Mouse (Mus musculus) myocyte (in vitro differentiated cells): Measurements from ENCODE around the gene Adra1b. TPM values are rescaled to one million over a fixed set of nuclear protein-coding genes. Genes with fewer than 3 reads are reported as not detected.

ENCODE experiments used
- H3K27me3 ChIP-seq: one replicate; pipeline ENCODE4 v1.6.1; 2011; ENCODE audit not compliant: control insufficient read depth, insufficient read depth, insufficient read length
- H3K36me3 ChIP-seq: one replicate; pipeline ENCODE4 v1.6.1; 2011; ENCODE audit not compliant: control insufficient read depth, insufficient read depth
- H3K4me2 ChIP-seq: one replicate; pipeline ENCODE4 v1.6.1; 2011; ENCODE audit warnings: low read depth, control low read depth
- H3K4me3 ChIP-seq: one replicate; pipeline ENCODE4 v1.5.1; 2011; ENCODE audit warnings: mild to moderate bottlenecking, control low read depth, moderate library complexity
- H3K79me2 ChIP-seq: one replicate; pipeline ENCODE4 v1.6.1; 2011; ENCODE audit not compliant: control insufficient read depth, insufficient read depth
- H3ac ChIP-seq: one replicate; pipeline ENCODE4 v1.6.1; 2011; ENCODE audit not compliant: control insufficient read depth, insufficient read length
- CEBPB ChIP-seq: IDR thresholded peaks from 2 replicates; pipeline ENCODE4 v1.6.1; 2011; ENCODE audit warnings: mild to moderate bottlenecking, moderate library complexity; ENCODE audit not compliant: poor library complexity, insufficient read depth, severe bottlenecking
- E2F4 ChIP-seq: IDR thresholded peaks from one replicate; pipeline ENCODE4 v1.6.1; 2011; ENCODE audit warnings: mild to moderate bottlenecking, control low read depth, moderate library complexity; ENCODE audit not compliant: insufficient read depth
- MAX ChIP-seq: IDR thresholded peaks from one replicate; pipeline ENCODE4 v1.6.1; 2011; ENCODE audit warnings: low read depth, mild to moderate bottlenecking, control low read depth
- MYOD1 ChIP-seq, 3 experiments: IDR thresholded peaks; one replicate each; pipeline ENCODE4 v1.6.1; 2011; ENCODE audit warnings: control low read depth in 2 of 3, low read depth in 2 of 3, mild to moderate bottlenecking in 2 of 3, moderate library complexity in 1 of 3; ENCODE audit not compliant: insufficient read length in 2 of 3, control insufficient read depth in 1 of 3
- MYOG ChIP-seq, 3 experiments: IDR thresholded peaks; one replicate each; pipeline ENCODE4 v1.6.1; 2011; ENCODE audit warnings: control low read depth in 2 of 3, low read depth in 2 of 3, mild to moderate bottlenecking in 2 of 3; ENCODE audit not compliant: insufficient read length in 2 of 3, control insufficient read depth in 1 of 3, insufficient read depth in 1 of 3
- POLR2A ChIP-seq: IDR thresholded peaks from one replicate; pipeline ENCODE4 v1.6.1; 2011; ENCODE audit warnings: low read depth, mild to moderate bottlenecking, control low read depth, moderate library complexity; ENCODE audit not compliant: insufficient read length
- POLR2AphosphoS2 ChIP-seq: IDR thresholded peaks from one replicate; pipeline ENCODE4 v1.6.1; 2011; ENCODE audit warnings: low read depth, control low read depth; ENCODE audit not compliant: insufficient read length
- REST ChIP-seq: IDR thresholded peaks from one replicate; pipeline ENCODE4 v1.6.1; 2011; ENCODE audit warnings: mild to moderate bottlenecking, control low read depth, moderate library complexity; ENCODE audit not compliant: insufficient read depth, insufficient read length
- SRF ChIP-seq: IDR thresholded peaks from one replicate; pipeline ENCODE4 v1.6.1; 2011; ENCODE audit warnings: low read depth; ENCODE audit not compliant: control insufficient read depth, insufficient read length
- TCF12 ChIP-seq: IDR thresholded peaks from one replicate; pipeline ENCODE4 v1.6.1; 2011; ENCODE audit warnings: mild to moderate bottlenecking, control low read depth; ENCODE audit not compliant: poor library complexity, insufficient read depth, severe bottlenecking
- TCF3 ChIP-seq: IDR thresholded peaks from one replicate; pipeline ENCODE4 v1.6.1; 2011; ENCODE audit warnings: low read depth, control low read depth; ENCODE audit not compliant: insufficient read length
- USF1 ChIP-seq: IDR thresholded peaks from one replicate; pipeline ENCODE4 v1.6.1; 2011; ENCODE audit warnings: low read depth, mild to moderate bottlenecking, control low read depth, moderate library complexity
- polyA plus RNA-seq: library from polyadenylated mRNA; unstranded; fragments of >200 nt; fragmentation: generic; extraction: Trizol; gene quantifications from one replicate; pipeline ENCODE4 v1.2.1, GENCODE M21; 2012; ENCODE audit warnings: missing spikeins

Adra1b gene
- polyA plus RNA-seq, 1 experiment: 1.9 TPM

DNA sequence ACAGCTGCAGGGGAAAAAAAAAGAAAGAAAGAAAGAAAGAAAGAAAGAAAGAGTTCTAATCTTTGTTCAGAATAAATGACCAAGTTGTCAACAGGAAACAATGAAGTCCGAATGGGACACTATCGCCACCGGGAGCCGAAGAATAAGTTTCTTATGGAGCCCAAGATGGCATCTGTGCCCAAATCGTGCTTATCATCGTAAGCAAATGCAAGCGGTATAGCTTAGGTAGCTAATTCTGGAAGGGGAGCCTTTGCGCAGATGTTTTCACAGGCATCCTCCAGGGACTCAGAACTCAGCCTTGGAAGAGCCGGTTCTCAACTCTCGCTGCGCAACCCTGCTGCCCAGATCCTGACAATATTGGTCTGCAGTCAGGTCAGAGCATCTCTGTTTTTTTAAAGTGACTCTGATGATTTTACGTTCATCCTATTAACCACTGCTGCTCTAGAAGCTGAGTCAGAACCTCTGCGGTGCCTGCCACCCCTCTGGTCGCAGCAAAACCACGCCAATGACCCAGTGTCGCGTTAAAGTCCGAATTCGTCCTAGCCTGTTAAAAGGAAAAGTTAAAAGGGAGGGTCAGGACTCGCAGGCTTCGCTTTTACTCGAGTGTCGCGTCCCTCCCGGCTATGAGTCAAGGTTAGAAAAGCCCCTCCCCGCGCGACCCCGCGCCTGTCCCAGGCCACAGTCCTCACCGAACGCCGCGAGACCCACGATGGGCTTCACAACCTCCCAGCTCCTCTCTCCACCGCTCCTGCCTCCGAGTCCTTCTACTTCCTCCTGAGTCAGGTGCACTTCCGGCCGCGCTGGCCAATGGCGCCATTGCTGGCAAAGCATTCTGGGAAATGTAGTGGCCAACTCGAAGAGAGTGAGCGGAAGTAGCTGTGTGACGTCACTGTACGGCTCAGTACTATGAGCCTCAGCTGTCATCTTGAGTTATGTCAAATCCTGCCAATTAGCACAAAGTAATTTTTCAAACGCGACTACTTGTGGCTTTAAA, 153.5 kb downstream of the Adra1b start, which contains the start of gene Ttc1:
TSS of gene Ttc1 (minus strand) at position 776 of the 994 bp plus-strand sequence.
- peaks cover 13% of the 10 kb centered on the region for H3K79me2 ChIP-seq
- H3K4me3 ChIP-seq: peak within 1 kb of the TSS; percentile 63
- H3K4me2 ChIP-seq: peak within 1 kb of the TSS; percentile 93
- peaks cover 12% of the 10 kb centered on the region for H3K36me3 ChIP-seq
- no peaks in the 10 kb centered on the region for H3K27me3 ChIP-seq
- no peak within 1 kb of the TSS for H3ac ChIP-seq
- TF ChIP-seq MYOG (IDR thresholded peaks at IDR 0.05; ENCODE audit: control insufficient read depth in 1 of 3, insufficient read depth in 1 of 3, insufficient read length in 2 of 3, low read depth in 2 of 3) (peak in 1 of 3 experiments; percentile 48), MYOD1 (IDR thresholded peaks at IDR 0.05; ENCODE audit: control insufficient read depth in 1 of 3, insufficient read length in 2 of 3, low read depth in 2 of 3) (peak in 2 of 3 experiments; percentile 5 to 38), POLR2A (peak; percentile 93), TCF12 (no peak), TCF3 (no peak), E2F4 (no peak), POLR2AphosphoS2 (peak; percentile 94), REST (no peak), SRF (peak; percentile 49), USF1 (no peak), CEBPB (no peak), MAX (no peak)

DNA sequence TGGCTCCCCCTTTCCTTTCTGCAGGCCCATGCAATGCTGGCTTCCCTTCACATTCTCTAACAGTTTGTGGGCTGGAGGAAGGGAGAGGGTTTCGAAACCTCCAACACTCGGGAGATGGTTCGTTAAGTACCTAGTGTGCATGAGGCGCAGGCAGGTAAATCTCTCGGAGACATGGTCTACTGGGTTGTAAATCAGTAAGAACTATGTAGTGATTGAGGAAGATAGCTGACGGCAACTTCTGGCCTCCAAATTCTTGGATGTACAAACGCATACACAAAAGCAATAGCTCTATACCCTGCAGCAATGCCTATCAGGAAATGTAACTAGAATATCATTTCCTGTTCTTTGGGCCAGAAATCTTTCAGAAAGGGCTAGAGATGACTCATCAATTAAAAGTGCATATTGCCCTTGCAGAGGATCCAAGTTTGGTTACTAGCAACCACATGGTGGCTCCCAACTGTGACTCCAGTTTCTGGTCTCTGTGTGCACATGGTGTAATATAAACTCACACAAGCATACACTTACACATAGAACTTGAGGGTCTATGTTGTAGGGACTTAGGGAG, 172.2 kb downstream of the Adra1b start:
- no peak overlapping the region for H3K4me2 ChIP-seq
- peak; percentile 38 for TF ChIP-seq POLR2AphosphoS2
- no peak for TF ChIP-seq POLR2A
- no peak overlapping the region for H3ac ChIP-seq
- H3K79me2 ChIP-seq: no peaks in the 10 kb centered on the region
- H3K27me3 ChIP-seq: no peaks in the 10 kb centered on the region
- H3K4me3 ChIP-seq: no peak overlapping the region
- H3K36me3 ChIP-seq: peaks cover 17% of the 10 kb centered on the region

DNA sequence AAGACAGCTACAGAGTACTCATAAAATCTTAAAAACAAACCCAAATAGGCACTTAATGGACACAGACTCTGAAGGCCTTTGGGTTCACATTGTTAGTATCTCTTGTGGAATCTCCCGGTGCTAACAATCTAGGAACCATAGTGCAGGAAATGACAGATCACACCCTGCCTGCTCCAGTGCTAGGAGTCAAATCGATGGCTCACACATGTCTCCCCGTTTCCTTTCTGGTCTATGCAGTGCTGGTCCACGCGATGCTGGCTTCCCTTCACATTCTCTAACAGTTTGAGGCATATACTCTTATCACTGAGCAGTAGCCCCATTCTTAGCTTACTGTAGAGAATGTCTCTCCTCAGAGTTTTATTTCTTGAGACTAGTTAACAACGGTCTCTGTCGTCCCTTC, 173.2 kb downstream of the Adra1b start:
- H3K4me2 ChIP-seq: no peak overlapping the region
- no peak overlapping the region for H3K4me3 ChIP-seq
- no peaks in the 10 kb centered on the region for H3K27me3 ChIP-seq
- H3K36me3 ChIP-seq: peaks cover 6% of the 10 kb centered on the region
- no peak overlapping the region for H3ac ChIP-seq
- no peaks in the 10 kb centered on the region for H3K79me2 ChIP-seq
- TF ChIP-seq MYOD1 (IDR thresholded peaks at IDR 0.05; ENCODE audit: control insufficient read depth in 1 of 3, insufficient read length in 2 of 3, low read depth in 2 of 3) (no peak), E2F4 (no peak), POLR2AphosphoS2 (peak; percentile 78)

Other genes with a start within 250 kb of the Adra1b start
- gene Pwwp2a, start 219.2 kb downstream of the Adra1b start, polyA plus RNA-seq: 4.9 TPM
- gene Ttc1, start 153.2 kb downstream of the Adra1b start, polyA plus RNA-seq: 39.0 TPM